18 mouse cellular contexts compared by ENCODE assay signal in genomic region chr9:59274846-59275455, GRCm38 (mm10).
"Had no signal": no experiment of that assay in that cellular context is flagged by ENCODE, and none has a peak within 500 bp of the region (broad histone marks: within the 10 kb centered on the region; RNA-seq: fewer than 3 reads in every experiment).

No protein-coding gene starts in this region.

- H3K9ac ChIP-seq: liver, embryonic 13.5 days; midbrain, embryonic 12.5 days; midbrain, embryonic 15.5 days; neural tube, embryonic 12.5 days; neural tube, embryonic 15.5 days; stomach, embryonic 15.5 days had no signal

- H3K27ac ChIP-seq: kidney, postnatal 0 days; layer of hippocampus, adult 2 months; left cerebral cortex, adult 2 months; liver, embryonic 13.5 days; macrophage; midbrain, embryonic 12.5 days; midbrain, embryonic 15.5 days; neural tube, embryonic 12.5 days; neural tube, embryonic 15.5 days; stomach, embryonic 15.5 days had no signal

- DNase-seq: kidney, adult 2 months; kidney, postnatal 25 days; layer of hippocampus, adult 9-11 months; liver, embryonic 13.5 days; lung, adult 2 months; right cerebral cortex, postnatal 25 days; spleen, adult 18-20 months; thymus, adult 2 months; thymus, postnatal 25 days had no signal

- H3K27me3 ChIP-seq: liver, embryonic 13.5 days; midbrain, embryonic 12.5 days; midbrain, embryonic 15.5 days; neural tube, embryonic 12.5 days; neural tube, embryonic 15.5 days; stomach, embryonic 15.5 days had no signal

- H3K4me1 ChIP-seq: midbrain, embryonic 12.5 days; midbrain, embryonic 15.5 days had no signal

- H3K4me3 ChIP-seq: layer of hippocampus, adult 2 months; left cerebral cortex, adult 2 months; liver, embryonic 13.5 days; midbrain, embryonic 12.5 days; midbrain, embryonic 15.5 days; neural tube, embryonic 12.5 days; neural tube, embryonic 15.5 days; stomach, embryonic 15.5 days had no signal

- H3K36me3 ChIP-seq: liver, embryonic 13.5 days; midbrain, embryonic 12.5 days; midbrain, embryonic 15.5 days; neural tube, embryonic 12.5 days; neural tube, embryonic 15.5 days; stomach, embryonic 15.5 days had no signal

- H3K9me3 ChIP-seq: liver, embryonic 13.5 days; midbrain, embryonic 12.5 days; midbrain, embryonic 15.5 days; neural tube, embryonic 12.5 days; neural tube, embryonic 15.5 days; stomach, embryonic 15.5 days had no signal
